Mouse (Mus musculus): ENCODE measurements at regions not wholly inside any gene's neighbourhood (a gene's known extent, or its start where the extent isn't known, plus 50 kb on each side); places are given as distances from the start of the nearest gene placed in this dataset.

DNA sequence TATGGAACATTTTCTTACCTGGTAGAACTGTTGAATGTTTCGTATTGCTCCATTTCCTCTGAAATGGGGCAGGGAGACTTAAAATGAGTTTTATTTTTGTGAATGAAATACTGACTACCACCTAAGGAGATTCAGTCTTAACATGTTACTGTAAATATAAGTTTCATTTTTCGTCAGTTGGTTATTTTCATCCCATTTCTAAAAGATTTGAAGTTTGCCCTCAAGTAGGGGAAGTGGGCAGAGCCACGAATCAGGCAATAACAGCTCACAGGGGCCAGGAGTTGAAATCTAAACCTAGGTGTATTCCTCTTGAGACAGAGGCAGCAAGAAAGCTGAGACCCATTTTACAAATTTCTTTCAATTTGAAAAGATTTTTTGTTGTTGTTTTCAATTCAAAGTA, 88.6 kb upstream of the Ahr start:
- Histone ChIP-seq H3K27ac (ENCODE audit: insufficient read depth, low read length) (no peak overlapping the region), H3K4me3 (replicated peaks; ENCODE audit: insufficient read depth, low read depth, low read length) (no peak overlapping the region), H3K4me1 (ENCODE audit: control insufficient read depth, insufficient read depth, low read length) (no peaks in the 10 kb centered on the region), H3K27me3 (ENCODE audit: control insufficient read depth, insufficient read depth, low read length) (no peaks in the 10 kb centered on the region)
- no peak for TF ChIP-seq CTCF (IDR thresholded peaks at IDR 0.05; ENCODE audit: borderline replicate concordance, insufficient read depth, low read depth, low read length)
- no peak for TF ChIP-seq POLR2A (IDR thresholded peaks at IDR 0.05; ENCODE audit: borderline replicate concordance, insufficient read depth, low read length)
- no peak for DNase-seq
- 76% methylated on average over 3 of the region's 3 CpGs for WGBS

DNA sequence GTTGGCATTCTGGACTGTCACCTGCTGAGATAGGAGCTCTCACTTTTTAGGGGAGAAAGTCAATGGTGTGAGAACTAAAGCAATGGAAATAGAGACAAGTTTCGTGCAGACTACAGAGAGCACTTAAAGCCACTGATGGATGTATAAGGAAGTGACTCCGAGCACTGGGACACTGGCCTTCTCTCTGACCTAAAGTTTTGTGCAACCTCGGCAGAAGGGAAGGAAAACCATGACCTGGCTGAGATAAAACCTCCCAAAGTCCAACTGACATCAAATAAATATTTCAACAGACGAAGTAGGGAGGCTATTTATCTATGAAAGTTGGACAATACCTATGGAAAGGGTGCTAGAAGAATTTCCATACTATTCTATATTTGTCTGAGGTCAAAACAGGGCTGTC, 80.0 kb upstream of the Ahr start:
- Histone ChIP-seq H3K4me1 (ENCODE audit: control insufficient read depth, insufficient read depth, low read length) (no peaks in the 10 kb centered on the region), H3K27me3 (ENCODE audit: control insufficient read depth, insufficient read depth, low read length) (no peaks in the 10 kb centered on the region), H3K27ac (ENCODE audit: insufficient read depth, low read length) (no peak overlapping the region), H3K4me3 (replicated peaks; ENCODE audit: insufficient read depth, low read depth, low read length) (no peak overlapping the region)
- DNase-seq, result no peak
- no peak for TF ChIP-seq POLR2A (IDR thresholded peaks at IDR 0.05; ENCODE audit: borderline replicate concordance, insufficient read depth, low read length)
- no peak for TF ChIP-seq CTCF (IDR thresholded peaks at IDR 0.05; ENCODE audit: borderline replicate concordance, insufficient read depth, low read depth, low read length)
- 72% methylated on average over 4 of the region's 4 CpGs for WGBS

DNA sequence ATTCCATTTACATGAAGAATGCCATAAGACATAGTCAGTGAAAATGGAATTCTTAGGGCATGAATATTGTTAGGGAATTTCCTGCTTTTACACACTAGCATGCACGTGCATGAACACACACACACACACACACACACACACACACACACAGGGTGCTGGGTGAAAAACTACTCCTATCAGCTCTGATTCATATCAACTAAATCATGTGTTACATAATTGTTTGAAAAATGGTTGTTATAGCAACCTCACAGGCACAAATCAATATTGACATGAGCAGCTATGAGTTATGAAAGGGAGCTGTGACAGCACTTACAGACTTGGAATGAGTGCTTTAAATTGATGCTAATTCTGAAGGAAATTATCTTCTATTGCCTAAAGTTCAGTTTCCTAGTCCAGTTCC, 72.8 kb upstream of the Ahr start:
- Histone ChIP-seq H3K27ac (ENCODE audit: insufficient read depth, low read length) (no peak overlapping the region), H3K27me3 (ENCODE audit: control insufficient read depth, insufficient read depth, low read length) (no peaks in the 10 kb centered on the region), H3K4me3 (replicated peaks; ENCODE audit: insufficient read depth, low read depth, low read length) (no peak overlapping the region), H3K4me1 (ENCODE audit: control insufficient read depth, insufficient read depth, low read length) (no peaks in the 10 kb centered on the region)
- 75% methylated on average over 1 of the region's 1 CpGs for WGBS
- no peak for TF ChIP-seq POLR2A (IDR thresholded peaks at IDR 0.05; ENCODE audit: borderline replicate concordance, insufficient read depth, low read length)
- no peak for TF ChIP-seq CTCF (IDR thresholded peaks at IDR 0.05; ENCODE audit: borderline replicate concordance, insufficient read depth, low read depth, low read length)
- no peak for DNase-seq

DNA sequence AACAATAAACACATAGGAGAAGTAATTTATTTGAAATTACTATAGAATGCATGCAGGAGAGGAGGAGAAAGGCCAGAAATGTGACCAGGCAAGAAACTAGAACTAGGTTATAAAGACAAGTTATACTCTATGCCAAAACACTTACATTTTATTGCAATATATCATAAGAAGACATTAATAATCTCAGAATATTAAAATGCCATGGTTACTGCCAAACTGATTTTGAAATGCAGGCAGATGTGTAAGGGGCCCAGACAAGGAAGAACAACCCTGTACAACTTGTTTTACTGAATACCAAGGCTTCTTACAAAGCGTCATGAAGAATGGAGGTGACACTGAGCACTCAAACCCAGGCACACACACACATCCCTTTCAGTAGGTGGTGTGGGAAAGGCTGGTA, 68.9 kb upstream of the Ahr start:
- Histone ChIP-seq H3K27ac (ENCODE audit: insufficient read depth, low read length) (no peak overlapping the region), H3K27me3 (ENCODE audit: control insufficient read depth, insufficient read depth, low read length) (no peaks in the 10 kb centered on the region), H3K4me1 (ENCODE audit: control insufficient read depth, insufficient read depth, low read length) (no peaks in the 10 kb centered on the region), H3K4me3 (replicated peaks; ENCODE audit: insufficient read depth, low read depth, low read length) (no peak overlapping the region)
- DNase-seq, result no peak
- TF ChIP-seq CTCF (IDR thresholded peaks at IDR 0.05; ENCODE audit: borderline replicate concordance, insufficient read depth, low read depth, low read length) (no peak), POLR2A (IDR thresholded peaks at IDR 0.05; ENCODE audit: borderline replicate concordance, insufficient read depth, low read length) (no peak)
- WGBS, result 96% methylated on average over 1 of the region's 1 CpGs

DNA sequence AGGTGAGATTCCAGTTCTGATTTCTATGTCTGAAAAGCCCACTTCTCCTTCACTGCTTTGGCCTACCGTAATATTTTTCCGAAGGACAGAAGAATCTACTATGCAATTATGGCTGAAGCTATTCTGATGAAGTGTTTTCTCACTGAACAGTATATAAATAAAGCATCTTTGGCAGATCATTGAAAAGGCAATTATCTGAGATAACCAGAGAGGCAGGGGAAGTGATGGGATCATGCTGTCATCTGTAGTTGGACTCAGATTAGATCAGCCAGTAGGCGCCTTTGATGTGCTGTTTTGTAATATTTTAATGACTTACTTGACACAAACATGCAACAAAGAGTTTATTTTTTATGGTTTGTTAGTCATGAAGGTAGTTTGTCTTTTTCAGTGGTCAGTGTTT, 67.8 kb upstream of the Ahr start:
- no peak overlapping the region for H3K27ac ChIP-seq (ENCODE audit: insufficient read depth, low read length)
- no peak for DNase-seq
- H3K27me3 ChIP-seq (ENCODE audit: control insufficient read depth, insufficient read depth, low read length), result no peaks in the 10 kb centered on the region
- WGBS, result 90% methylated on average over 3 of the region's 3 CpGs
- H3K4me1 ChIP-seq (ENCODE audit: control insufficient read depth, insufficient read depth, low read length), result no peaks in the 10 kb centered on the region
- no peak overlapping the region for H3K4me3 ChIP-seq (replicated peaks; ENCODE audit: insufficient read depth, low read depth, low read length)
- TF ChIP-seq POLR2A (IDR thresholded peaks at IDR 0.05; ENCODE audit: borderline replicate concordance, insufficient read depth, low read length) (no peak), CTCF (IDR thresholded peaks at IDR 0.05; ENCODE audit: borderline replicate concordance, insufficient read depth, low read depth, low read length) (no peak)

DNA sequence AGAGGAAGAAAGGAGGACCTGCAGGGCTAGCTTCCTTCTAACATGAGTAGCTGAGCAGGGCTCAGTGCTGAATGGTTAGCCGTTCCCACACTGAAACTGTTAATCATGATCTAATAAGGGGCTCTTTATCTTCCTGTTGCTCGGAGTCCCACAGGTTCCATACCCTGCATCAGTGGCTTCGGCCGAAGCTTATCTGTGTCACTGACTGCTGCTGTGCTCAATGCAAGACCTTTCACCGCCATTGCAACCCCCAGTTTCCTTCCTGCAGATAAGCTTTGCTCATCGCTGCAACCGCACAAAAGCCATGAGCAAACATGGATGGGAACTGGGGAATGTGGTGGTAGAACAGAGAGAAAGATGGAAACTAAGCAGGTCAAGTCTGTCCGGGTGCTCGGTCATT, 63.5 kb upstream of the Ahr start:
- Histone ChIP-seq H3K27ac (ENCODE audit: insufficient read depth, low read length) (no peak overlapping the region), H3K4me3 (replicated peaks; ENCODE audit: insufficient read depth, low read depth, low read length) (no peak overlapping the region), H3K4me1 (ENCODE audit: control insufficient read depth, insufficient read depth, low read length) (no peaks in the 10 kb centered on the region), H3K27me3 (ENCODE audit: control insufficient read depth, insufficient read depth, low read length) (no peaks in the 10 kb centered on the region)
- no peak for TF ChIP-seq CTCF (IDR thresholded peaks at IDR 0.05; ENCODE audit: borderline replicate concordance, insufficient read depth, low read depth, low read length)
- TF ChIP-seq POLR2A (IDR thresholded peaks at IDR 0.05; ENCODE audit: borderline replicate concordance, insufficient read depth, low read length), result no peak
- DNase-seq, result no peak
- WGBS, result 96% methylated on average over 9 of the region's 9 CpGs

DNA sequence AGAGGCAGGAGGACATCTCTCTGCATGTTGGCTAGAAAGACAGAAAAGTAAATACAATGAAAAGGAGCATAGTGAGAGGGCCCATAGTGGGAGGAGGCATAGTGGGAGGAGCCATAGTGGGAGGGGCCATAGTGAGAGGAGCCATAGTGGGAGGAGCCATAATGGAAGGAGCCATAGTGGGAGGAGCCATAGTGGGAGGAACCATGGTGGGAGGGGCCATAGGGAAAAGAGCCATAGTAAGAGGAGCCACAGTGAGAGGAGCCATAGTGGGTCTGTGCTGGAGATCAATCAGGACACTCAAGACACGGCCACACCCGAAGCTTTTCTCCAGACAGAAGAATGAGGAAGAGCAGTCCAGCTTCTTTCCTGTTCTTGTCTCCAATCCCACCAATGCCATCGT, 58.0 kb upstream of the Ahr start:
- Histone ChIP-seq H3K27me3 (ENCODE audit: control insufficient read depth, insufficient read depth, low read length) (no peaks in the 10 kb centered on the region), H3K27ac (ENCODE audit: insufficient read depth, low read length) (no peak overlapping the region), H3K4me1 (ENCODE audit: control insufficient read depth, insufficient read depth, low read length) (no peaks in the 10 kb centered on the region), H3K4me3 (replicated peaks; ENCODE audit: insufficient read depth, low read depth, low read length) (no peak overlapping the region)
- WGBS, result 95% methylated on average over 3 of the region's 3 CpGs
- DNase-seq, result no peak
- TF ChIP-seq POLR2A (IDR thresholded peaks at IDR 0.05; ENCODE audit: borderline replicate concordance, insufficient read depth, low read length), result no peak
- TF ChIP-seq CTCF (IDR thresholded peaks at IDR 0.05; ENCODE audit: borderline replicate concordance, insufficient read depth, low read depth, low read length), result no peak

Measured in cerebellum, adult 2 months (tissue).